31 mouse cellular contexts compared by ENCODE assay signal in genomic region chr17:26623991-26624390, GRCm38 (mm10).
"Had no signal": no experiment of that assay in that cellular context is flagged by ENCODE, and none has a peak within 500 bp of the region (broad histone marks: within the 10 kb centered on the region; RNA-seq: fewer than 3 reads in every experiment).

No protein-coding gene starts in this region.

- H3K4me2 ChIP-seq: limb, embryonic 12.5 days; limb, embryonic 13.5 days; limb, embryonic 15.5 days; liver, embryonic 11.5 days; liver, embryonic 12.5 days; liver, embryonic 13.5 days; liver, embryonic 15.5 days; lung, embryonic 14.5 days; lung, embryonic 15.5 days; midbrain, embryonic 11.5 days; midbrain, embryonic 12.5 days; midbrain, embryonic 13.5 days; midbrain, embryonic 15.5 days; neural tube, embryonic 12.5 days had no signal

- H3K27ac ChIP-seq: limb, embryonic 10.5 days; limb, embryonic 12.5 days; limb, embryonic 13.5 days; limb, embryonic 15.5 days; liver, embryonic 12.5 days; liver, embryonic 13.5 days; liver, embryonic 14.5 days; liver, embryonic 15.5 days; lung, embryonic 15.5 days; macrophage; midbrain, embryonic 10.5 days; midbrain, embryonic 12.5 days; midbrain, embryonic 13.5 days; midbrain, embryonic 15.5 days; neural tube, embryonic 12.5 days had no signal

- H3K4me3 ChIP-seq: limb, embryonic 10.5 days; limb, embryonic 12.5 days; limb, embryonic 13.5 days; limb, embryonic 15.5 days; liver, embryonic 12.5 days; liver, embryonic 13.5 days; liver, embryonic 15.5 days; lung, embryonic 15.5 days; megakaryocyte, embryonic 14.5 days; midbrain, embryonic 10.5 days; midbrain, embryonic 12.5 days; midbrain, embryonic 13.5 days; midbrain, embryonic 15.5 days; myocyte; neural tube, embryonic 12.5 days had no signal

- H3K9me3 ChIP-seq: limb, embryonic 10.5 days; limb, embryonic 12.5 days; limb, embryonic 13.5 days; limb, embryonic 15.5 days; liver, embryonic 12.5 days; liver, embryonic 13.5 days; liver, embryonic 15.5 days; lung, embryonic 15.5 days; megakaryocyte, embryonic 14.5 days; midbrain, embryonic 10.5 days; midbrain, embryonic 12.5 days; midbrain, embryonic 13.5 days; midbrain, embryonic 15.5 days; neural tube, embryonic 12.5 days had no signal

- H3K9ac ChIP-seq: limb, embryonic 12.5 days; limb, embryonic 13.5 days; limb, embryonic 15.5 days; liver, embryonic 12.5 days; liver, embryonic 13.5 days; liver, embryonic 14.5 days; liver, embryonic 15.5 days; liver, postnatal 0 days; lung, embryonic 14.5 days; lung, embryonic 15.5 days; midbrain, embryonic 12.5 days; midbrain, embryonic 13.5 days; midbrain, embryonic 15.5 days; neural tube, embryonic 12.5 days had no signal

- H3K4me1 ChIP-seq: limb, embryonic 10.5 days; limb, embryonic 12.5 days; liver, embryonic 12.5 days; liver, embryonic 13.5 days; midbrain, embryonic 10.5 days; midbrain, embryonic 12.5 days; midbrain, embryonic 13.5 days; midbrain, embryonic 15.5 days; neural tube, embryonic 12.5 days had no signal

- ATAC-seq: liver, embryonic 12.5 days; liver, postnatal 0 days; lung, postnatal 0 days; midbrain, embryonic 13.5 days; midbrain, embryonic 15.5 days had no signal

- H3K27me3 ChIP-seq: limb, embryonic 12.5 days; limb, embryonic 13.5 days; limb, embryonic 15.5 days; liver, embryonic 12.5 days; liver, embryonic 13.5 days; liver, embryonic 15.5 days; lung, embryonic 15.5 days; megakaryocyte, embryonic 14.5 days; midbrain, embryonic 12.5 days; midbrain, embryonic 13.5 days; midbrain, embryonic 15.5 days; neural tube, embryonic 12.5 days had no signal

- DNase-seq: left cerebral cortex, postnatal 4 days; liver; liver, embryonic 13.5 days; liver, postnatal 0 days; lung, adult 18-20 months; lung, adult 2 months; lung, embryonic 14.5 days; lung, postnatal 10 days; lung, postnatal 14 days; lung, postnatal 36 days; lung, postnatal 4 days; midbrain, embryonic 14.5 days had no signal
